Mouse (Mus musculus) heart, postnatal 10 days (tissue): Measurements from ENCODE around the gene Gm6525. TPM values are rescaled to one million over a fixed set of nuclear protein-coding genes. Genes with fewer than 3 reads are reported as not detected.
A peak's percentile ranks its signal among the peaks of the same experiment; 100 is the strongest.

ENCODE experiments used
- DNase-seq, 2 experiments: peaks; one replicate each; pipeline ENCODE4 v3.0.0; 2021
- intact Hi-C: fragments of 180-260 bp; cut with DNase I; formaldehyde crosslinking; loops from one replicate; pipeline ENCODE4 v1.15.1; 2025
- total RNA-seq, 2 experiments: library from RNA; stranded (reverse); gene quantifications; 2 replicates each; pipeline ENCODE4 v1.2.3; 2021

Gm6525 gene
- total RNA-seq, 2 experiments from 2014 or later: 0.25 TPM; not detected in 1

- no peak for DNase-seq
- intact Hi-C loops: no loop called here
These were observed 5.0 kb upstream of the Gm6525 start for GRCm38 (mm10) chr3:84168943-84169342.

GRCm38 (mm10) chr3:84169393-84170005 lies 4.4 kb upstream of the Gm6525 start:
- intact Hi-C loops: no loop called here
- DNase-seq: no peak

- intact Hi-C loops: no loop called here
- no peak for DNase-seq
These were observed 1.5 kb upstream of the Gm6525 start for GRCm38 (mm10) chr3:84172406-84172805.

- intact Hi-C loops: loop anchor here (1.0 to 5.0 kb wide), 4 partner anchors 47 to 367 kb away; no protein-coding TSS in a partner anchor
These were observed 1.7 kb downstream of the Gm6525 start for GRCm38 (mm10) chr3:84175337-84176315.

DNA sequence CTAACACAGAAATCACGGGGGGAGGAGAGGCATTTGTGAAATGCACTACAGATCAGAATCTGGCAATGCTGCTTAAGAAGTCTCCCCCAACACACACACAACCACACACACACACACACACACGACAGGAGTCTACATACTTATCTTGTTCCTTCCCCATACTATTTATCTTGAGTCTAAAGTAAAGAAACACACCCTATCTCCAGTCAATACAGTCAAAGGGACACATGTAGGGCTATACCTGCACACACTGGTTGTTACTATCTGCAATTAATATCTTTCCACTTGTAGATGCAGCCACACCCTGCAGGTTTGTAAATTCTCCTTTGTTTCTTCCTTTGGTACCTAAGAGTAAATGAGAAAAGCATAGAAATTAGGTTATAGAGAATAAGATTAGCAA lies 3.9 kb downstream of the Gm6525 start:
- intact Hi-C loops: loop anchor here (2.0 to 5.0 kb wide), 3 partner anchors 44 to 364 kb away; no protein-coding TSS in a partner anchor
- no peak for DNase-seq

More at GRCm38 (mm10) chr3:84175337-84176315, 1.7 kb downstream of the Gm6525 start:
- DNase-seq: peak; percentile 85 to 90

- DNase-seq: no peak
- intact Hi-C loops: no loop called here
These were observed 6.4 kb downstream of the Gm6525 start for GRCm38 (mm10) chr3:84180304-84180703.

DNA sequence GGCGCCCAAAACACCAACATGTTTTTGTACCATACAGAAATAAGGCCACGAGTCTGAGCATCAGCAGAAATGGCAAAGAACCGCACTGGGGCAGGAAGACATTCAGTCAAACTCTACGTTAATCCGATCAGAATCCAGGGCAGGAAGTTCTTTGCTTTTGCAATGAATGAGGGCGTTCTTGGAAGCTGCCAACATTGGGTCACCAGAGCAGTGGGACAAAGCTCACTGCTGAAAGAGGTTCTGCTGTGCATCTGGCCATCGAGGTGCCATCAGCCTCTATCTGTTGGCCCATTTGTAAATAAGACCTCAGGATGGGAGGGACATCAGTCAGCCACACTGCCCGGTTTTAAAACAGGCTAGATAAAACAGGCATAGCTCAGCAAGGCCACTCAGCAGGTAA lies 7.2 kb downstream of the Gm6525 start:
- intact Hi-C loops: no loop called here

DNA sequence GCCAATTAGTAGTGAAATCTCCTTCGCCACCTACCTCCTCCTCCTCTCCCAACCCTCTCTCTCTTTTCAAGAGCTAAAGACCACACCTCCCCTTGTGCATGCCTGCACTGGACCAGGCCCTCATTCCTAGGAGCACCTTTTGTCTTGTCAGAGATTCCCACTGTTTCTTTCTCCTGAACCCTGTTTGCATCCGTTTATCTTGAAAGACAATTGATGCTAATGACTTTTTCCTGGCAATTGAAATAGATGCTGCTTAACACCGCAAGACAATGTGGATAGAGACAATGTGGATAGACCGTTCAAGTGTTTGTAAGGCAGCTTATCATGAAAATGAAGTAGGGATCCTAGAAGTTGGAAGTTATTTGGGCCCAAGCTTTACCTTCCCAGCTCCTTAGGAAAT lies 7.8 kb downstream of the Gm6525 start:
- intact Hi-C loops: no loop called here
- no peak for DNase-seq

More for the DNA sequence above, 7.2 kb downstream of the Gm6525 start:
- DNase-seq: peak in 1 of 2 experiments; percentile 6

DNA sequence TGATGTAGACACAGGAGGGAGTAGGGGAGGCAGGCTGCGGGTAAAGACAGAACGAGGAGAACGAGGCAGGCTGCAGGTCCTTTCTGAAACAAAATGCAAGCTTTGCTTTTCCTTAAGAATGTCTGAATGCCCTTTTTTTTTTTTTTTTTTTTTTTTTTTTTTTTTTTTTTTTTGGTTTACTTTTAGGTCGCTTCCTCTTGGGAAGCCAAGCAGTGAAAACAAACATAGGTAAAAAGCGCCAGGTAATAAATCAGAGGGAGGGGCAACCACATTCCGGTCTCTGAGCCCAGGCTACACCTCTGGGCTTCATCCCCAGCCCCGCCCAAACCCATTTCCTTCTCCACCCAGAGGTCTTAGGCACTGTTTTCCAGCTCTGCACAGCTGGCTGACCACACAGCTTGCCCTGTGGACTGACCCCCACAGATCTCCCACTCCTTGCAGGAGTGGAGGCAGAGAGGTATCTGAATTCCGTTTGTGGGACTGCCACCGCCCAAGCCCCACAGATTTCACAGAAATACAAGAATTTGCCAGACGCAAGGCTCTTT lies 15.8 kb downstream of the Gm6525 start:
- intact Hi-C loops: no loop called here
- peak in 1 of 2 experiments; percentile 12 for DNase-seq

DNA sequence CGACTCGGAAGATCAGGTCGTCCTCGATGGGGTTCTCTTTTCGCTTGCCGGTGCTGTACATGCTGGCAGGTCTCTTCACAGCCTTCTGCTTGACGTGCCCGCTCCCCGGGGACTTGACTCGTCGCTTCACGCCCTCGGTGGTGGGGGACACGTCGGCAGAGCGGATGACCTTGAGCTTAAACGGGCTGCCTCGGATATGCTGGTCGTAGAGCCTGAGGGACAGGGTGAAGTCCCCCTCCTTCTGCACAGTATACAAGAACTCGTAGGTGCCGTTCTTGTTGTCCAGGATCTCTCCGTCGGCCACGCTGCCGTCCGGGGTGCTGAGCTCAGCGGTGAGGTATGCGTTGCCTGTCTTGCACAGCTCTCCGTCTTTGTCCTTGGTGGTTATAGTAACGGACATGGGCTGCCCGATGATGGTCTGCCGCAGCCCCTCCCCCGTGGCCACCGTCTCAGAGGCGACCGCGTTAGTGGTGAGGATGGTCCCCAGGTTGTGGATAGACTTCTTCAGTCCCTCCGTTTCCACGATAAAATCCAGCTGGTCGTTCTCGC lies 16.7 kb downstream of the Gm6525 start:
- peak; percentile 44 to 54 for DNase-seq
- intact Hi-C loops: no loop called here

- intact Hi-C loops: no loop called here
- peak in 1 of 2 experiments; percentile 33 for DNase-seq
These were observed 17.4 kb downstream of the Gm6525 start for GRCm38 (mm10) chr3:84191141-84191881.

GRCm38 (mm10) chr3:84193881-84194280 lies 20.0 kb downstream of the Gm6525 start:
- intact Hi-C loops: no loop called here
- no peak for DNase-seq

- intact Hi-C loops: no loop called here
- DNase-seq: no peak
These were observed 24.3 kb downstream of the Gm6525 start for GRCm38 (mm10) chr3:84198229-84198628.

- DNase-seq: no peak
- intact Hi-C loops: no loop called here
These were observed 25.6 kb downstream of the Gm6525 start for GRCm38 (mm10) chr3:84199516-84199915.

DNA sequence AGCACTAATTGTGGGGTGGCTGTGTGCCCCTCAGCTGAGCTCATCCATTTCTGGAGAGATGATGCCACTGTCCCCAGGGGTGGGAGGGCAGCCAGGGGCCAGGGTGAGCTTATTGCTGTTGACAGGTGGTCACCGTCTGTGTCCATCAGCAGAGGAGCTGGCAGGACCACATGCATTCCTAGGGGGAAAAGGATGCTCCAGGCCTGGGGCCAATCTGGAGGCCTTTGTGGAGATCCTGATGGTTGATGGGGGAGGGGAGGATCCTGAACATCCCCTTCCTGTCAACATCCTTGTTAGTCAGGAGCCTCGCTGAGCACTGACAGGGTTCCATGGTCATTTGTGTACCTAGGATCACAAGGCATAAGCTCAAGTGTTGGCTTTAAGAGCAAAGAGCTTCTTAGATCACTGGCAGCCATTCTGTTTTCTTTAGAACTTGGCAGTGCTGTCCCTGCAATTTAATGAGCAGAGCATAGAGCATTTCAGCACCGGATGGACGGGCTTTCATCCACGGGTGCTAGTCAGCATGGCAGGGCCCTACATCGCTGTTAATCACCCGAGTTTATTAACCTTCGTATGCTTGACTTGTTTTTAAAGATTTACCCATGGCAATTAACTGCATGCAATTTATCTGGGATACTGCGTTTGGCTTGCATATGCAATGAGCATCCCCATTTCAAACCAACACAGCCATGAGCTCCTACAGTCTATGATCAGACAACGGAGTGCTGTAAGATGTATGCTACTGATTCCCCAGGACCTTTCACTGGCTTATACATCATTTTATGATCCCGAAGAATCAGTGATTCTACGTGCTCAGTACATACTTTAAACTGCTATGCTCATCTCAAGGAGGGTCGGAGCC lies 26.9 kb downstream of the Gm6525 start:
- DNase-seq: peak; percentile 29 to 54
- intact Hi-C loops: no loop called here

DNA sequence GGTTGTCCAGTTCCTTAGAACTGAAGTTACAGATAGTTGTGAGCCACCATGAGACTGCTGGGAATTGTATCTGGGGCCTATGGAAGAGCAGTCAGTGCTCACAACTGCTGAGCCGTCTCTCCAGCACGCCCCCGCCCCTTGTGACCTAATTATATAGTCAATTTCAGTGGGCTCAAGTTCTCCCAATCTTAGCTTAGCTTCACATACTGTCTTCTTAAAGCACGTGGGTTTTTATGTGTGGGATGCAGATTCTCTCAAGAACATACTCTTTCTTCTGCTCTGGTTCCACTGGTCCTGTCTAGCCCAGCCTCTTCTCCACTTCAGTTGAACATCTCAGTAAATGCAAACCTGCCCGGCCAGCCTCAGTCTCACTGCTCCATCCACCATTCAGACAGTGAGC lies 30.7 kb downstream of the Gm6525 start:
- DNase-seq: no peak
- intact Hi-C loops: no loop called here

DNA sequence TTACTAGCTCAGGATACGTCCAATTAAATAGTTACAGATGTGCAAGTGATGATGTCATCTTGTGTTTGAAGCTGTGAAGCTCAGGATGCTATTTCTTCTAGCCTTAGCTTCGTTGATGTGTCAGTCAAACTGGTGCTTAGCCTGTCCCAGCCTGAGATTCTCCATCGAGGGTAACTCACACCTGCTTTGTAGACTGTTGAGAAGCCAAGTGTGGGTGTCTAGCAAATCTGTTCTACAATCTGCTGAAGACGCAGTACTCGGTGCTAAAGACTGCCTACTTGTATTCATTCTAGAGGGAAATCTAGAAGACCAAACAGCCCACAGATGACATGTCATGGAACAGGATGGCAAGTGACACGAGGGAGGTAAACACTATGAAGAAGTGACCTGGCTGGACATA lies 31.7 kb downstream of the Gm6525 start:
- no peak for DNase-seq
- intact Hi-C loops: no loop called here

DNA sequence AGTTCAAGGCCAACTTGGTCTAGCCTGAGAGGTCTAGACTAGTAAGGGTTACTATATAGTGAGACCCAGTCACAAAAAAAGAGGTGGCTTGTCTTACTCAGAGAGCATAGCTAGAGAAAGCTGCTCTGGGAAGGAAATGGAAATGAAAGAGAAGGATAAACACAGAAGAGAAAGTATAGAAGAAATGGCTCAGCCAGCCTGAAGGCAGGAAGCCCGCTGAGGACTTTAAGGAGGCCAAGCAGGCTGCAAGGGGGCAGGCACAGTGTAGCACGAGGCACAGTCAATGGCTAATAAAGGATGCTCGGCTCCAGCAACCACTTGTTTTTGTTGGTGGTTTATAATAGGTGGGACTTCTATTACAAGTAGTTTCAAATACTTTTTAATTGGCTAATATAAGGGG lies 32.2 kb downstream of the Gm6525 start:
- no peak for DNase-seq
- intact Hi-C loops: no loop called here

- no peak for DNase-seq
- intact Hi-C loops: no loop called here
These were observed 33.5 kb downstream of the Gm6525 start for GRCm38 (mm10) chr3:84207366-84207765.
